Mouse (Mus musculus): ENCODE measurements around the gene Olfr1290. TPM values are rescaled to one million over a fixed set of nuclear protein-coding genes. Genes with fewer than 3 reads are reported as not detected.

The Olfr1290 gene
- polyA plus RNA-seq (2014; fragmentation: Illumina TruSeq; extraction: RNeasy Lipid Tissue Mini Kit (QIAGEN cat#74804); ENCODE audit: low read depth, low replicate concordance) = not detected

GRCm38 (mm10) chr2:111493729-111494128 lies at the start of gene Olfr1290:
Gene Olfr1290, minus strand, starts transcription at chr2:111493829.

GRCm38 (mm10) chr2:111540191-111540590 lies 46.6 kb upstream of the Olfr1290 start, which contains the start of gene Olfr1294:
Gene Olfr1294, minus strand, starts transcription at chr2:111540291.

GRCm38 (mm10) chr2:111524903-111525302 lies 31.3 kb upstream of the Olfr1290 start, which contains the start of gene Olfr1293-ps:
Gene Olfr1293-ps, plus strand, starts transcription at chr2:111525203.

GRCm38 (mm10) chr2:111496880-111497279 lies 3.3 kb upstream of the Olfr1290 start, which contains the start of gene Olfr1291-ps1:
Gene Olfr1291-ps1, plus strand, starts transcription at chr2:111497180.

GRCm38 (mm10) chr2:111480519-111480918 lies 13.1 kb downstream of the Olfr1290 start, which contains the start of gene Olfr1289:
Gene Olfr1289, plus strand, starts transcription at chr2:111480819.

GRCm38 (mm10) chr2:111473801-111474200 lies 19.8 kb downstream of the Olfr1290 start, which contains the start of gene Olfr1288:
Gene Olfr1288, plus strand, starts transcription at chr2:111474101.

GRCm38 (mm10) chr2:111448842-111449241 lies 44.8 kb downstream of the Olfr1290 start, which contains the start of gene Olfr1287:
Gene Olfr1287, plus strand, starts transcription at chr2:111449142.

Other genes starting within 250 kb of the Olfr1290 start
- gene Olfr1276, start 239.3 kb downstream of the Olfr1290 start, polyA plus RNA-seq (2014; fragmentation: Illumina TruSeq; extraction: RNeasy Lipid Tissue Mini Kit (QIAGEN cat#74804); ENCODE audit: low read depth, low replicate concordance) = not detected
- not detected for gene Olfr1277, start 219.7 kb downstream of the Olfr1290 start, polyA plus RNA-seq (2014; fragmentation: Illumina TruSeq; extraction: RNeasy Lipid Tissue Mini Kit (QIAGEN cat#74804); ENCODE audit: low read depth, low replicate concordance)
- not detected for gene Olfr1278, start 203.7 kb downstream of the Olfr1290 start, polyA plus RNA-seq (2014; fragmentation: Illumina TruSeq; extraction: RNeasy Lipid Tissue Mini Kit (QIAGEN cat#74804); ENCODE audit: low read depth, low replicate concordance)
- gene Olfr1279, start 193.2 kb downstream of the Olfr1290 start, polyA plus RNA-seq (2014; fragmentation: Illumina TruSeq; extraction: RNeasy Lipid Tissue Mini Kit (QIAGEN cat#74804); ENCODE audit: low read depth, low replicate concordance) = not detected
- gene Olfr1280, start 179.8 kb downstream of the Olfr1290 start, polyA plus RNA-seq (2014; fragmentation: Illumina TruSeq; extraction: RNeasy Lipid Tissue Mini Kit (QIAGEN cat#74804); ENCODE audit: low read depth, low replicate concordance) = not detected
- gene Olfr1281, start 167.3 kb downstream of the Olfr1290 start, polyA plus RNA-seq (2014; fragmentation: Illumina TruSeq; extraction: RNeasy Lipid Tissue Mini Kit (QIAGEN cat#74804); ENCODE audit: low read depth, low replicate concordance) = not detected
- not detected for gene Olfr1282, start 157.8 kb downstream of the Olfr1290 start, polyA plus RNA-seq (2014; fragmentation: Illumina TruSeq; extraction: RNeasy Lipid Tissue Mini Kit (QIAGEN cat#74804); ENCODE audit: low read depth, low replicate concordance)
- not detected for gene Olfr1283, start 127.0 kb downstream of the Olfr1290 start, polyA plus RNA-seq (2014; fragmentation: Illumina TruSeq; extraction: RNeasy Lipid Tissue Mini Kit (QIAGEN cat#74804); ENCODE audit: low read depth, low replicate concordance)
- gene Olfr1284, start 118.3 kb downstream of the Olfr1290 start, polyA plus RNA-seq (2014; fragmentation: Illumina TruSeq; extraction: RNeasy Lipid Tissue Mini Kit (QIAGEN cat#74804); ENCODE audit: low read depth, low replicate concordance) = not detected
- gene Olfr1286, start 70.7 kb downstream of the Olfr1290 start, polyA plus RNA-seq (2014; fragmentation: Illumina TruSeq; extraction: RNeasy Lipid Tissue Mini Kit (QIAGEN cat#74804); ENCODE audit: low read depth, low replicate concordance) = not detected
- not detected for gene Olfr1287, start 44.7 kb downstream of the Olfr1290 start, polyA plus RNA-seq (2014; fragmentation: Illumina TruSeq; extraction: RNeasy Lipid Tissue Mini Kit (QIAGEN cat#74804); ENCODE audit: low read depth, low replicate concordance)
- not detected for gene Olfr1288, start 19.7 kb downstream of the Olfr1290 start, polyA plus RNA-seq (2014; fragmentation: Illumina TruSeq; extraction: RNeasy Lipid Tissue Mini Kit (QIAGEN cat#74804); ENCODE audit: low read depth, low replicate concordance)
- gene Olfr1289, start 13.0 kb downstream of the Olfr1290 start, polyA plus RNA-seq (2014; fragmentation: Illumina TruSeq; extraction: RNeasy Lipid Tissue Mini Kit (QIAGEN cat#74804); ENCODE audit: low read depth, low replicate concordance) = not detected
- not detected for gene Olfr1291-ps1, start 3.4 kb upstream of the Olfr1290 start, polyA plus RNA-seq (2014; fragmentation: Illumina TruSeq; extraction: RNeasy Lipid Tissue Mini Kit (QIAGEN cat#74804); ENCODE audit: low read depth, low replicate concordance)
- gene Olfr1293-ps, start 31.4 kb upstream of the Olfr1290 start, polyA plus RNA-seq (2014; fragmentation: Illumina TruSeq; extraction: RNeasy Lipid Tissue Mini Kit (QIAGEN cat#74804); ENCODE audit: low read depth, low replicate concordance) = not detected
- not detected for gene Olfr1294, start 46.5 kb upstream of the Olfr1290 start, polyA plus RNA-seq (2014; fragmentation: Illumina TruSeq; extraction: RNeasy Lipid Tissue Mini Kit (QIAGEN cat#74804); ENCODE audit: low read depth, low replicate concordance)
- gene Olfr1295, start 75.9 kb upstream of the Olfr1290 start, polyA plus RNA-seq (2014; fragmentation: Illumina TruSeq; extraction: RNeasy Lipid Tissue Mini Kit (QIAGEN cat#74804); ENCODE audit: low read depth, low replicate concordance) = not detected
- not detected for gene Olfr1297, start 132.7 kb upstream of the Olfr1290 start, polyA plus RNA-seq (2014; fragmentation: Illumina TruSeq; extraction: RNeasy Lipid Tissue Mini Kit (QIAGEN cat#74804); ENCODE audit: low read depth, low replicate concordance)
- gene Olfr1298, start 155.4 kb upstream of the Olfr1290 start, polyA plus RNA-seq (2014; fragmentation: Illumina TruSeq; extraction: RNeasy Lipid Tissue Mini Kit (QIAGEN cat#74804); ENCODE audit: low read depth, low replicate concordance) = not detected
- not detected for gene Olfr1299, start 167.6 kb upstream of the Olfr1290 start, polyA plus RNA-seq (2014; fragmentation: Illumina TruSeq; extraction: RNeasy Lipid Tissue Mini Kit (QIAGEN cat#74804); ENCODE audit: low read depth, low replicate concordance)